Mouse (Mus musculus): ENCODE data around the gene Fkbp7.
"Not testable (repeated sequence)": the region's sequence is repeated elsewhere in the genome, so short reads cannot be mapped to it uniquely, and the experiment has no call there.

The Fkbp7 gene

GRCm38 (mm10) chr2:76667200-76667599 lies 5.7 kb downstream of the Fkbp7 start:
- no peak for DNase-seq (ENCODE audit: low read depth, low spot score)

- no peak for DNase-seq (ENCODE audit: low read depth, low spot score)
Observed at GRCm38 (mm10) chr2:76665531-76665930, 7.4 kb downstream of the Fkbp7 start.

- DNase-seq (ENCODE audit: low read depth, low spot score), result no peak
Observed at GRCm38 (mm10) chr2:76659419-76659818, 13.5 kb downstream of the Fkbp7 start.

GRCm38 (mm10) chr2:76658551-76658950 lies 14.4 kb downstream of the Fkbp7 start:
- DNase-seq (ENCODE audit: low read depth, low spot score), result no peak

GRCm38 (mm10) chr2:76655982-76656381 lies 16.9 kb downstream of the Fkbp7 start:
- DNase-seq (ENCODE audit: low read depth, low spot score), result peak; percentile 12

GRCm38 (mm10) chr2:76655444-76655843 lies 17.5 kb downstream of the Fkbp7 start:
- no peak for DNase-seq (ENCODE audit: low read depth, low spot score)

GRCm38 (mm10) chr2:76654646-76655045 lies 18.3 kb downstream of the Fkbp7 start:
- no peak for DNase-seq (ENCODE audit: low read depth, low spot score)

- no peak for DNase-seq (ENCODE audit: low read depth, low spot score)
Observed at GRCm38 (mm10) chr2:76653070-76653469, 19.8 kb downstream of the Fkbp7 start.

GRCm38 (mm10) chr2:76648666-76649141 lies 24.2 kb downstream of the Fkbp7 start:
- no peak for DNase-seq (ENCODE audit: low read depth, low spot score)

- DNase-seq (ENCODE audit: low read depth, low spot score), result peak; percentile 89
Observed at GRCm38 (mm10) chr2:76647883-76648570, 24.9 kb downstream of the Fkbp7 start, which contains the start of the genes Prkra and Pjvk. Gene Prkra, minus strand, starts transcription at chr2:76648015. Gene Pjvk, plus strand, starts transcription at chr2:76648476.

- DNase-seq (ENCODE audit: low read depth, low spot score), result peak; percentile 28
Observed at GRCm38 (mm10) chr2:76647441-76647869, 25.5 kb downstream of the Fkbp7 start.

- no peak for DNase-seq (ENCODE audit: low read depth, low spot score)
Observed at GRCm38 (mm10) chr2:76643801-76644200, 29.1 kb downstream of the Fkbp7 start.

- no peak for DNase-seq (ENCODE audit: low read depth, low spot score)
Observed at GRCm38 (mm10) chr2:76639637-76640036, 33.3 kb downstream of the Fkbp7 start.

GRCm38 (mm10) chr2:76631600-76631999 lies 41.3 kb downstream of the Fkbp7 start:
- no peak for DNase-seq (ENCODE audit: low read depth, low spot score)

- DNase-seq (ENCODE audit: low read depth, low spot score), result no peak
Observed at GRCm38 (mm10) chr2:76630293-76630692, 42.6 kb downstream of the Fkbp7 start.

- not testable (repeated sequence) for DNase-seq (ENCODE audit: low read depth, low spot score)
Observed at GRCm38 (mm10) chr2:76622316-76622715, 50.6 kb downstream of the Fkbp7 start.

- DNase-seq (ENCODE audit: low read depth, low spot score), result no peak
Observed at GRCm38 (mm10) chr2:76621724-76622123, 51.2 kb downstream of the Fkbp7 start.

GRCm38 (mm10) chr2:76620188-76620587 lies 52.7 kb downstream of the Fkbp7 start:
- DNase-seq (ENCODE audit: low read depth, low spot score), result no peak

GRCm38 (mm10) chr2:76618078-76618477 lies 54.8 kb downstream of the Fkbp7 start:
- peak; percentile 53 for DNase-seq (ENCODE audit: low read depth, low spot score)

All from CD4-positive, CD25-positive, alpha-beta regulatory T cell, adult 2 months (primary cell).